Mouse (Mus musculus) spleen, adult 2 months (tissue): ENCODE results near the gene Ankrd36.
A peak's percentile ranks its signal among the peaks of the same experiment; 100 is the strongest.

ENCODE experiments used
- CTCF ChIP-seq: fragments of 200-500 bp; IDR thresholded peaks from 2 replicates; pipeline ENCODE4 v1.5.1; 2011; ENCODE audit warnings: mild to moderate bottlenecking, inconsistent platforms; ENCODE audit not compliant: insufficient read depth, insufficient read length, insufficient replicate concordance; ENCODE audit errors: extremely low read depth
- POLR2A ChIP-seq: fragments of 200-500 bp; IDR thresholded peaks from 2 replicates; pipeline ENCODE4 v1.6.1; 2011; ENCODE audit warnings: low read depth, low read length, inconsistent platforms

DNA sequence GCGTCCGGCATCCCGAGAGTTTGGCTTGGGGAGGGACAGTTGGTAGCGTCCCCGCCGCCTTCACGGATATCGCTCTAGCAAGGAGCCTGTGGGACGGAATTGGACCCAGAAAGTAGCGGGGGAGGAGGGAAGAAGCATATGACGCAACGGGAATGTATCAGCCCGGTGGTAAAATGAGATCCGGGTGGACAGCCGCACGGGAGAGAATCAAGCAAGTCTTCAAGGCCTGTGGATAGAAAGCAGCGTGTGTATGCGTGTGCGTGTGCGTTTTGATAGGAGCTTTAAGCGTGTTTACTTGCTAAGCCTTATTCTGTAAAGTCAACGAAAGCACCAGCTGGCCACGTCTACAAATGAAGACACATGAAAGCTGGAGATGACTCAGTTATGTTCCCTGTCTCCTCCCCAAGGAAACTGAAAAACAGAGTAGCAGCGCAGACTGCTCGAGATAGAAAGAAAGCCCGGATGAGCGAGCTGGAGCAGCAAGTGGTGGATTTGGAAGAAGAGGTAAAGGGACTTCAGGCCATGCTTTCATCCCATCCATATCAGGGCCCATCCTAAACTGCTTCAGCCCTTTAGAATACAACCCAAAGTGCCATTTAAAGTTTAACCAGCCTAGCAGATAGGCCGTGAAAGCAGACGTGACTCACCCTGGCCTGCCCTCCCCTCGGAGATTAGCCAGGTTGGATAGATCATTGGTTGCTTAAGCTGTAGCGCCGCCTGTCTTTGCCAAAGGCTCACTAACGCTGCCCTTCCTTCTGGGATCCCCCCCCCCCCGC is 47.8 kb upstream of the Ankrd36 start:
- peak; percentile 40; the same call in 1 of the 2 replicates for TF ChIP-seq CTCF
- TF ChIP-seq POLR2A = no peak
